Mouse (Mus musculus) central nervous system, embryonic 18 days (tissue): Measurements from ENCODE around the gene Slc2a3. TPM values are rescaled to one million over a fixed set of nuclear protein-coding genes. Genes with fewer than 3 reads are reported as not detected.

Experiments
- polyA plus RNA-seq: library from polyadenylated mRNA; depleted of rRNA; stranded (reverse); fragments of >200 nt; gene quantifications from 2 replicates; pipeline ENCODE4 v1.2.3, GENCODE M21; 2012; rRNA removed

Gene Slc2a3
- 56.5 and 57.2 TPM in 2 replicates for polyA plus RNA-seq

GRCm38 (mm10) chr6:122801301-122801800, at the start of gene Slc2a3:
TSS of gene Slc2a3 (minus strand) at chr6:122801640.

GRCm38 (mm10) chr6:122819306-122820070, 18.0 kb upstream of the Slc2a3 start, which contains the start of gene Foxj2:
TSS of gene Foxj2 (plus strand) at chr6:122819914.

GRCm38 (mm10) chr6:122707036-122707800, 94.2 kb downstream of the Slc2a3 start, which contains the start of gene Nanog:
TSS of gene Nanog (plus strand) at chr6:122707489.

Other genes with a start within 250 kb of the Slc2a3 start
- 0.21 and 0.27 TPM in 2 replicates for gene Aicda, start 247.8 kb downstream of the Slc2a3 start, polyA plus RNA-seq
- gene Apobec1, start 199.2 kb downstream of the Slc2a3 start, polyA plus RNA-seq, result 2.5 and 2.6 TPM in 2 replicates
- gene Gdf3, start 191.6 kb downstream of the Slc2a3 start, polyA plus RNA-seq, result not detected in 2 replicates
- not detected in 2 replicates for gene Dppa3, start 175.2 kb downstream of the Slc2a3 start, polyA plus RNA-seq
- 0.07 and 0.16 TPM in 2 replicates for gene Nanog, start 94.2 kb downstream of the Slc2a3 start, polyA plus RNA-seq
- gene Foxj2, start 18.3 kb upstream of the Slc2a3 start, polyA plus RNA-seq, result 8.4 and 10.5 TPM in 2 replicates
- gene C3ar1, start 54.5 kb upstream of the Slc2a3 start, polyA plus RNA-seq, result 0.80 and 1.1 TPM in 2 replicates
- gene Necap1, start 72.8 kb upstream of the Slc2a3 start, polyA plus RNA-seq, result 110 and 116 TPM in 2 replicates
- gene Clec4a1, start 120.2 kb upstream of the Slc2a3 start, polyA plus RNA-seq, result 0.60 and 0.64 TPM in 2 replicates
- 0.20 and 0.23 TPM in 2 replicates for gene Clec4a3, start 150.9 kb upstream of the Slc2a3 start, polyA plus RNA-seq
- not detected in 2 replicates for gene Clec4a4, start 188.7 kb upstream of the Slc2a3 start, polyA plus RNA-seq
- not detected in 2 replicates for gene Clec4b1, start 248.3 kb upstream of the Slc2a3 start, polyA plus RNA-seq